ENCODE assay signal across 10 mouse cellular contexts in the genomic region with DNA sequence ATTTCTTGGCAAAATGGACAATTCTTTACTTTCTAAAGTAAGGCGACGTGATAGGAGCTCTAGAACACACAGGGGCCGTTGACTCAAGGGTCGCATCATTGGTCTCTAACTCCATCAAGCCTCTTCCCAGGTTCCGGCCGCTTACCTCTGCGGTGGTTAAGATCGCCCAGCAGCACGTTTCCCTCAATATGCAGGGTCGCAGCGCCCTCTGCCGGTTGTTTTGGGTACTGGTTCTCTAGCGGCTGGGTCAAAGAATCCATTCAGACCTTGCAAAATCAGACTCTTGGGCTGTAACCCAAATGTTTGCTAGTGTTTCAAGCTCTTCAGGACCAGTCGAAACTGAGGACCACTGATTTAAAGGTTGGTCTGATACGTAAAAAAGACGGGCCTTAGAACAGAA. TPM values are rescaled to one million over a fixed set of nuclear protein-coding genes. Genes with fewer than 3 reads are reported as not detected.
DNase-seq lines count a peak whose midpoint lies in the region; ATAC-seq lines count a peak whose summit lies in the region.
"Had no signal": no experiment of that assay in that cellular context is flagged by ENCODE, and none has a peak within 500 bp of the region (broad histone marks: within the 10 kb centered on the region; RNA-seq: fewer than 3 reads in every experiment).

No protein-coding gene starts in this region.

- no peak for ATAC-seq in kidney, embryonic 15.5 days (replicated peaks; ENCODE audit: low FRiP score)
- ATAC-seq in forebrain, embryonic 13.5 days: peak; percentile 2; the same call in 1 of the 2 replicates
- ATAC-seq in inflammation-experienced regulatory T-cells, adult 6 months: peak; percentile 44
- ATAC-seq in limb, embryonic 11.5 days (ENCODE audit: insufficient number of reproducible peaks, low FRiP score, low TSS enrichment, low read depth): no peak

- H3K9me3 ChIP-seq in kidney, embryonic 15.5 days (replicated peaks): no peaks in the 10 kb centered on the region
- H3K9me3 ChIP-seq in forebrain, embryonic 13.5 days (replicated peaks): no peaks in the 10 kb centered on the region
- no peaks in the 10 kb centered on the region for H3K9me3 ChIP-seq in limb, embryonic 11.5 days (ENCODE audit: control insufficient read depth, low read length)
- H3K9me3 ChIP-seq: embryonic facial prominence, embryonic 13.5 days; neural tube, embryonic 13.5 days had no signal

- H3K27me3 ChIP-seq in kidney, embryonic 15.5 days: peaks cover 47% of the 10 kb centered on the region
- H3K27me3 ChIP-seq in forebrain, embryonic 13.5 days: peaks cover 13% of the 10 kb centered on the region
- H3K27me3 ChIP-seq in limb, embryonic 11.5 days (ENCODE audit: control insufficient read depth, insufficient read depth, low read length): no peaks in the 10 kb centered on the region
- H3K27me3 ChIP-seq in splenic B cell, adult 2 months (ENCODE audit: control insufficient read depth, insufficient read depth, low read length, poor library complexity, severe bottlenecking): no peaks in the 10 kb centered on the region

- no peaks in the 10 kb centered on the region for H3K36me3 ChIP-seq in kidney, embryonic 15.5 days
- no peaks in the 10 kb centered on the region for H3K36me3 ChIP-seq in forebrain, embryonic 13.5 days (ENCODE audit: poor library complexity, severe bottlenecking)
- H3K36me3 ChIP-seq in limb, embryonic 11.5 days (ENCODE audit: control insufficient read depth, insufficient read depth, low read length): no peaks in the 10 kb centered on the region
- H3K36me3 ChIP-seq in splenic B cell, adult 2 months (ENCODE audit: control insufficient read depth, insufficient read depth, low read length, poor library complexity, severe bottlenecking): no peaks in the 10 kb centered on the region
- H3K36me3 ChIP-seq: embryonic facial prominence, embryonic 13.5 days; neural tube, embryonic 13.5 days had no signal

- peak; percentile 56 for DNase-seq in kidney, adult 11 months
- DNase-seq in c-Kit-positive CD71-negative TER-119-negative erythroid progenitor cells, embryonic 14.5 days (ENCODE audit: low read depth): peak; percentile 82
- DNase-seq in limb, embryonic 11.5 days (ENCODE audit: low spot score): peak; percentile 97
- peak; percentile 91 for DNase-seq in naive thymus-derived CD4-positive, alpha-beta T cell, adult 2 months (ENCODE audit: low read depth)
- peak; percentile 87 for DNase-seq in splenic B cell, adult 2 months (ENCODE audit: low read depth, low spot score)

- H3K9ac ChIP-seq in kidney, embryonic 15.5 days: no peak overlapping the region
- no peak overlapping the region for H3K9ac ChIP-seq in forebrain, embryonic 13.5 days
- no peak overlapping the region for H3K9ac ChIP-seq in limb, embryonic 11.5 days (ENCODE audit: low read length)
- H3K9ac ChIP-seq: embryonic facial prominence, embryonic 13.5 days; neural tube, embryonic 13.5 days had no signal

- H3K27ac ChIP-seq in kidney, embryonic 15.5 days: no peak overlapping the region
- no peak overlapping the region for H3K27ac ChIP-seq in forebrain, embryonic 13.5 days
- H3K27ac ChIP-seq in limb, embryonic 11.5 days (replicated peaks; ENCODE audit: low read depth, low read length): no peak overlapping the region
- H3K27ac ChIP-seq: embryonic facial prominence, embryonic 13.5 days; neural tube, embryonic 13.5 days had no signal

- H3K4me2 ChIP-seq in kidney, embryonic 15.5 days: no peak overlapping the region
- no peak overlapping the region for H3K4me2 ChIP-seq in forebrain, embryonic 13.5 days
- no peak overlapping the region for H3K4me2 ChIP-seq in limb, embryonic 11.5 days (ENCODE audit: low read depth, severe bottlenecking)
- H3K4me2 ChIP-seq: embryonic facial prominence, embryonic 13.5 days; neural tube, embryonic 13.5 days had no signal

- H3K4me3 ChIP-seq in kidney, embryonic 15.5 days (replicated peaks): no peak overlapping the region
- no peak overlapping the region for H3K4me3 ChIP-seq in forebrain, embryonic 13.5 days
- no peak overlapping the region for H3K4me3 ChIP-seq in limb, embryonic 11.5 days (ENCODE audit: low read depth, low read length)
- H3K4me3 ChIP-seq: embryonic facial prominence, embryonic 13.5 days; neural tube, embryonic 13.5 days had no signal

- H3K4me1 ChIP-seq in kidney, embryonic 15.5 days: 0 out of 2 replicates have a peak, but pooled peaks cover 5% of the 10 kb centered on the region
- H3K4me1 ChIP-seq in forebrain, embryonic 13.5 days: peaks cover 35% of the 10 kb centered on the region
- peaks cover 9% of the 10 kb centered on the region; the same call in 1 of the 2 replicates for H3K4me1 ChIP-seq in limb, embryonic 11.5 days (ENCODE audit: control insufficient read depth, insufficient read depth, low read length)

- WGBS in kidney, embryonic 15.5 days: 2% methylated on average over 16 of the region's 16 CpGs
- 4% methylated on average over 16 of the region's 16 CpGs for WGBS in forebrain, embryonic 13.5 days
- 5% methylated on average over 16 of the region's 16 CpGs for WGBS in limb, embryonic 11.5 days

RNA-seq across cellular contexts. Expression of a gene that starts 5.0 kb away (rescaled TPM):
- 47.1 and 47.9 TPM in 2 replicates for polyA plus RNA-seq in kidney, embryonic 15.5 days (2015; fragmentation: Nextera tagmentation; extraction: Ambion mirVana)
- polyA plus RNA-seq in forebrain, embryonic 13.5 days (2015; fragmentation: Nextera tagmentation; extraction: Ambion mirVana): 57.2 and 61.5 TPM in 2 replicates
- polyA plus RNA-seq in inflammation-experienced regulatory T-cells, adult 6 months (2017; shearing (Covaris generic)): 10 to 100 TPM; 21.2 to 26.0 (median 21.2) TPM
- 36.9 and 41.0 TPM in 2 replicates for polyA plus RNA-seq in limb, embryonic 11.5 days (2014; fragmentation: Nextera tagmentation; extraction: Ambion mirVana)

RNA-seq across cellular contexts. Expression of a gene that starts 22.6 kb away (rescaled TPM):
- polyA plus RNA-seq in kidney, embryonic 15.5 days (2015; fragmentation: Nextera tagmentation; extraction: Ambion mirVana): 1.9 and 4.6 TPM in 2 replicates
- 0.52 TPM in 1 of 2 replicates, not detected in the other for polyA plus RNA-seq in forebrain, embryonic 13.5 days (2015; fragmentation: Nextera tagmentation; extraction: Ambion mirVana)
- 10 to 100 TPM; 89.9 to 95.8 (median 92.5) TPM for polyA plus RNA-seq in inflammation-experienced regulatory T-cells, adult 6 months (2017; shearing (Covaris generic))
- 0.19 and 0.48 TPM in 2 replicates for polyA plus RNA-seq in limb, embryonic 11.5 days (2014; fragmentation: Nextera tagmentation; extraction: Ambion mirVana)
- polyA plus RNA-seq: neural tube, embryonic 13.5 days had no signal

RNA-seq across cellular contexts. Expression of a gene that starts 43.6 kb away (rescaled TPM):
- polyA plus RNA-seq in kidney, embryonic 15.5 days (2015; fragmentation: Nextera tagmentation; extraction: Ambion mirVana): 18.5 and 19.1 TPM in 2 replicates
- 19.0 and 21.0 TPM in 2 replicates for polyA plus RNA-seq in forebrain, embryonic 13.5 days (2015; fragmentation: Nextera tagmentation; extraction: Ambion mirVana)
- polyA plus RNA-seq in inflammation-experienced regulatory T-cells, adult 6 months (2017; shearing (Covaris generic)): 10 to 100 TPM in 2 of 3 experiments, 1 to 10 TPM in 1; 9.4 to 18.9 (median 16.1) TPM
- 23.5 TPM in 2 replicates for polyA plus RNA-seq in limb, embryonic 11.5 days (2014; fragmentation: Nextera tagmentation; extraction: Ambion mirVana)

Comparison
In these comparisons a context has a peak if more than half of its experiments do, and no peak if none do; other contexts are left out.
1. ATAC-seq: peak in forebrain, embryonic 13.5 days (single experiment) and inflammation-experienced regulatory T-cells, adult 6 months (single experiment); none in kidney, embryonic 15.5 days (single experiment) and limb, embryonic 11.5 days (single experiment).
2. RNA of a gene that starts 22.6 kb away (polyA plus RNA-seq): 89.9 to 95.8 TPM in inflammation-experienced regulatory T-cells, adult 6 months; 1.9 to 4.6 TPM in kidney, embryonic 15.5 days, 0.19 to 0.48 TPM in limb, embryonic 11.5 days and 0.52 TPM in forebrain, embryonic 13.5 days; every median in the first group is over 10 times any median in the second.
3. Peak in every context shown above with its lines, with median percentiles within 50 percentile points of each other: DNase-seq.